Mouse (Mus musculus) adrenal gland, postnatal 14 days (tissue): ENCODE results near the gene Ctps2. TPM values are rescaled to one million over a fixed set of nuclear protein-coding genes. Genes with fewer than 3 reads are reported as not detected.
"Not testable (repeated sequence)": the region's sequence is repeated elsewhere in the genome, so short reads cannot be mapped to it uniquely, and the experiment has no call there.

Experiments used
- DNase-seq: peaks from one replicate; pipeline ENCODE4 v3.0.0; 2021; ENCODE audit warnings: mixed read lengths
- long read RNA-seq, 2 experiments: library from polyadenylated mRNA; stranded (forward); transcript quantifications; one replicate each; pipeline ENCODE4 v2.0.0; 2021
- total RNA-seq: library from RNA; stranded (reverse); gene quantifications from 2 replicates; pipeline ENCODE4 v1.2.3, GENCODE M21; 2021

Ctps2 gene
- 63.2 and 65.5 TPM in 2 replicates for total RNA-seq
- long read RNA-seq, experiment 1, transcript Ctps2-204 (19 exons, 3,099 nt), result major isoform, 37 of 82 reads
- long read RNA-seq, experiment 1, transcript Ctps2-201 (19 exons, 3,353 nt), result minor isoform, 20 of 82 reads
- long read RNA-seq, experiment 1, partial matches to known transcripts, result 12 of 82 reads
- long read RNA-seq, experiment 1, other reads (novel, unspliced or antisense), result 12 of 82 reads
- long read RNA-seq, experiment 2, transcript Ctps2-201 (19 exons, 3,353 nt), result minor isoform, 11 of 46 reads
- long read RNA-seq, experiment 2, transcript Ctps2-204 (19 exons, 3,099 nt), result major isoform, 16 of 46 reads
- long read RNA-seq, experiment 2, partial matches to known transcripts, result 11 of 46 reads
- long read RNA-seq, experiment 2, other reads (novel, unspliced or antisense), result 8 of 46 reads

- no peak for DNase-seq
These were observed at the start of gene Ctps2 for GRCm38 (mm10) chrX:162900938-162901337. Gene Ctps2, plus strand, starts transcription at chrX:162901238.

GRCm38 (mm10) chrX:162868294-162868965, 32.6 kb upstream of the Ctps2 start:
- DNase-seq, result peak; percentile 38

GRCm38 (mm10) chrX:162871734-162872517, 29.1 kb upstream of the Ctps2 start:
- peak; percentile 54 for DNase-seq

GRCm38 (mm10) chrX:162873761-162874160, 27.3 kb upstream of the Ctps2 start:
- no peak for DNase-seq

- DNase-seq, result no peak
These were observed 22.8 kb upstream of the Ctps2 start for GRCm38 (mm10) chrX:162878236-162878635.

- peak; percentile 91 for DNase-seq
These were observed 13.0 kb upstream of the Ctps2 start, which contains the start of gene Syap1 for GRCm38 (mm10) chrX:162887931-162888511. Gene Syap1, minus strand, starts transcription at chrX:162888447.

GRCm38 (mm10) chrX:162888575-162889223, 12.3 kb upstream of the Ctps2 start:
- not testable (repeated sequence) for DNase-seq

- DNase-seq, result peak; percentile 78
These were observed 467 bp downstream of the Ctps2 start for GRCm38 (mm10) chrX:162901371-162902039.

GRCm38 (mm10) chrX:162902040-162902734, 1.1 kb downstream of the Ctps2 start:
- peak; percentile 50 for DNase-seq

GRCm38 (mm10) chrX:162907554-162907953, 6.5 kb downstream of the Ctps2 start:
- DNase-seq, result no peak

GRCm38 (mm10) chrX:162913651-162914050, 12.6 kb downstream of the Ctps2 start:
- no peak for DNase-seq

- DNase-seq, result peak; percentile 63
These were observed 14.7 kb downstream of the Ctps2 start for GRCm38 (mm10) chrX:162915697-162916096.

- DNase-seq, result no peak
These were observed 20.6 kb downstream of the Ctps2 start for GRCm38 (mm10) chrX:162921487-162922125.

GRCm38 (mm10) chrX:162931467-162931866, 30.4 kb downstream of the Ctps2 start:
- no peak for DNase-seq

GRCm38 (mm10) chrX:162942027-162942426, 41.0 kb downstream of the Ctps2 start:
- no peak for DNase-seq

GRCm38 (mm10) chrX:162949811-162950439, 48.9 kb downstream of the Ctps2 start:
- DNase-seq, result peak; percentile 28

GRCm38 (mm10) chrX:162957921-162958320, 56.9 kb downstream of the Ctps2 start:
- DNase-seq, result no peak

- no peak for DNase-seq
These were observed 62.8 kb downstream of the Ctps2 start for GRCm38 (mm10) chrX:162963840-162964239.

GRCm38 (mm10) chrX:162964383-162964782, 63.3 kb downstream of the Ctps2 start, which contains the start of gene S100g:
Gene S100g, minus strand, starts transcription at chrX:162964599.
- no peak for DNase-seq
